Mouse (Mus musculus): Measurements from ENCODE around the gene Idi2.

Idi2 gene

GRCm38 (mm10) chr13:8999464-8999863 lies 46.8 kb downstream of the Idi2 start:
- no peak for DNase-seq

DNA sequence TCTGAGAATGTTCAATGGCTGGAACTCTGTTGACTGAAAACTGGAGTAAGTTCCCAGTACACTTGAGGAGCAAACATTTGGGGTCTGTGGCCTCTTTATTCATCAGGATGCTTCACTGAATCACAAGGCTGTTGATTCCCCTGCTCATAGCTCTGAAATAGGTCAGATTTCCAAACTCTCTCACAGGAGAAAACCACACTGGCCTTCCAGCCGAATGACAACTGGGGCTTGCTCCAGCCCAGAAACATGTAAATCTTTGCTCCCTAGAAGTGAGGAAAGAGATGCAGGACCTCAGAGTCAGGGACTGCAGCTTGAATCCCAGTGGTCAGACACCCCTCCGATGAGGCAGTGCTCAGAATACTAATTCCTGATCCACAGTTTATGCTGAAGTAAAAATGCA lies 50.6 kb downstream of the Idi2 start:
- no peak for DNase-seq

Data from thymus, postnatal 14 days (tissue).